9 mouse cellular contexts compared by ENCODE assay signal in genomic region chr10:34418794-34419193, GRCm38 (mm10). TPM values are rescaled to one million over a fixed set of nuclear protein-coding genes. Genes with fewer than 3 reads are reported as not detected.
A peak's percentile ranks its signal among the peaks of the same experiment; 100 is the strongest.
DNase-seq lines count a peak whose midpoint lies in the region; ATAC-seq and TF ChIP-seq lines count a peak whose summit lies in the region.
"Not testable (repeated sequence)": the region's sequence is repeated elsewhere in the genome, so short reads cannot be mapped to it uniquely, and the experiment has no call there.
"Had no signal": no experiment of that assay in that cellular context is flagged by ENCODE, and none has a peak within 500 bp of the region (broad histone marks: within the 10 kb centered on the region; RNA-seq: fewer than 3 reads in every experiment).

No protein-coding gene starts in this region.

- H3K79me2 ChIP-seq in myocyte (ENCODE audit: control insufficient read depth, insufficient read depth): peaks cover 15% of the 10 kb centered on the region

- H3K36me3 ChIP-seq in erythroblast, embryonic 14.5 days (ENCODE audit: control insufficient read depth); heart, embryonic 11.5 days (ENCODE audit: control insufficient read depth, insufficient read depth, low read length); hindbrain, postnatal 0 days (ENCODE audit: insufficient read depth, low read length); limb, embryonic 12.5 days; lung, embryonic 15.5 days; myocyte (ENCODE audit: control insufficient read depth, insufficient read depth); thymus, adult 2 months (ENCODE audit: control insufficient read depth, insufficient read depth, low read length): not testable (repeated sequence)

- DNase-seq in hindbrain, postnatal 0 days (ENCODE audit: low spot score); thymus, adult 2 months: not testable (repeated sequence)

- peak overlapping the region; percentile 74 for H3K4me2 ChIP-seq in heart, embryonic 11.5 days
- H3K4me2 ChIP-seq in hindbrain, postnatal 0 days (ENCODE audit: low read depth, low read length): peak overlapping the region; percentile 69
- H3K4me2 ChIP-seq in limb, embryonic 12.5 days: peak overlapping the region; percentile 57
- peak overlapping the region; percentile 64 for H3K4me2 ChIP-seq in lung, embryonic 15.5 days
- H3K4me2 ChIP-seq in myocyte (ENCODE audit: low read depth): peak overlapping the region; percentile 96

- H3K9me3 ChIP-seq in erythroblast, embryonic 14.5 days (ENCODE audit: control insufficient read depth, low read length); heart, embryonic 11.5 days (replicated peaks; ENCODE audit: control insufficient read depth, low read length); hindbrain, postnatal 0 days (ENCODE audit: low read length); limb, embryonic 12.5 days; lung, embryonic 15.5 days: not testable (repeated sequence)

- not testable (repeated sequence) for ATAC-seq in heart, embryonic 11.5 days (replicated peaks; ENCODE audit: insufficient number of reproducible peaks, low FRiP score, low TSS enrichment); hindbrain, postnatal 0 days; limb, embryonic 12.5 days (ENCODE audit: insufficient number of reproducible peaks, insufficient read depth, low FRiP score, low TSS enrichment, low read depth)
- ATAC-seq in lung, embryonic 15.5 days (ENCODE audit: borderline replicate concordance, extremely low read depth, low FRiP score, low TSS enrichment): peak; percentile 34

- H3ac ChIP-seq in myocyte (ENCODE audit: control insufficient read depth, insufficient read length): peak overlapping the region; percentile 30

- not testable (repeated sequence) for H3K27me3 ChIP-seq in erythroblast, embryonic 14.5 days (ENCODE audit: control insufficient read depth); heart, embryonic 11.5 days (ENCODE audit: control insufficient read depth, insufficient read depth, low read length); hindbrain, postnatal 0 days (ENCODE audit: insufficient read depth, low read length); limb, embryonic 12.5 days; lung, embryonic 15.5 days; myocyte (ENCODE audit: control insufficient read depth, insufficient read depth, insufficient read length); thymus, adult 2 months (ENCODE audit: control insufficient read depth, insufficient read depth, low read length)

- peak overlapping the region; percentile 90 for H3K9ac ChIP-seq in heart, embryonic 11.5 days (ENCODE audit: low read depth, low read length)
- peak overlapping the region; percentile 58 for H3K9ac ChIP-seq in hindbrain, postnatal 0 days (replicated peaks; ENCODE audit: low read length)
- 0 out of 2 replicates have a peak overlapping the region, but pooled peaks have one; percentile 84 for H3K9ac ChIP-seq in limb, embryonic 12.5 days (replicated peaks)
- H3K9ac ChIP-seq in lung, embryonic 15.5 days: 0 out of 2 replicates have a peak overlapping the region, but pooled peaks have one; percentile 28

- WGBS in bone marrow, adult 2 months: 54% methylated on average over 4 of the region's 4 CpGs
- WGBS in heart, embryonic 11.5 days (ENCODE audit: insufficient replicate concordance): 73% methylated on average over 4 of the region's 4 CpGs
- 66% methylated on average over 4 of the region's 4 CpGs for WGBS in hindbrain, postnatal 0 days
- WGBS in limb, embryonic 12.5 days: 76% methylated on average over 4 of the region's 4 CpGs
- WGBS in lung, embryonic 15.5 days: 68% methylated on average over 4 of the region's 4 CpGs
- 65% methylated on average over 4 of the region's 4 CpGs for WGBS in thymus, adult 2 months

- peak overlapping the region; percentile 67 for H3K4me3 ChIP-seq in bone marrow, adult 2 months (replicated peaks; ENCODE audit: control insufficient read depth, low read depth, low read length)
- H3K4me3 ChIP-seq in erythroblast, embryonic 14.5 days (replicated peaks): peak overlapping the region; percentile 85
- H3K4me3 ChIP-seq in heart, embryonic 11.5 days (ENCODE audit: low read depth, low read length): peak overlapping the region; percentile 71
- H3K4me3 ChIP-seq in hindbrain, postnatal 0 days (ENCODE audit: low read length): peak overlapping the region; percentile 61
- H3K4me3 ChIP-seq in limb, embryonic 12.5 days (replicated peaks): peak overlapping the region; percentile 72
- H3K4me3 ChIP-seq in lung, embryonic 15.5 days: peak overlapping the region; percentile 81
- H3K4me3 ChIP-seq in myocyte: peak overlapping the region; percentile 59
- H3K4me3 ChIP-seq in thymus, adult 2 months (ENCODE audit: control insufficient read depth, insufficient read depth, low read length): peak overlapping the region; percentile 23

- not testable (repeated sequence) for H3K4me1 ChIP-seq in bone marrow, adult 2 months (ENCODE audit: control insufficient read depth, insufficient read depth, low read length); heart, embryonic 11.5 days (ENCODE audit: control insufficient read depth, insufficient read depth, low read length); hindbrain, postnatal 0 days (ENCODE audit: insufficient read depth, low read length); thymus, adult 2 months (replicated peaks; ENCODE audit: control insufficient read depth, insufficient read depth, low read length)
- peaks cover 40% of the 10 kb centered on the region for H3K4me1 ChIP-seq in erythroblast, embryonic 14.5 days (ENCODE audit: control insufficient read depth)
- H3K4me1 ChIP-seq in limb, embryonic 12.5 days (replicated peaks): peaks cover 17% of the 10 kb centered on the region
- H3K4me1 ChIP-seq in lung, embryonic 15.5 days: peaks cover 14% of the 10 kb centered on the region; the same call in 1 of the 2 replicates

- not testable (repeated sequence) for H3K27ac ChIP-seq in bone marrow, adult 2 months (ENCODE audit: control insufficient read depth, insufficient read depth, low read depth, low read length, poor library complexity); heart, embryonic 11.5 days (ENCODE audit: low read depth, low read length); hindbrain, postnatal 0 days; thymus, adult 2 months (ENCODE audit: control insufficient read depth, insufficient read depth, low read length)
- H3K27ac ChIP-seq in limb, embryonic 12.5 days: 0 out of 2 replicates have a peak overlapping the region, but pooled peaks have one; percentile 81
- 0 out of 2 replicates have a peak overlapping the region, but pooled peaks have one; percentile 12 for H3K27ac ChIP-seq in lung, embryonic 15.5 days

- not testable (repeated sequence) for TF ChIP-seq POLR2A in bone marrow, adult 2 months (IDR thresholded peaks at IDR 0.05; ENCODE audit: borderline replicate concordance, control insufficient read depth, low read depth, low read length); myocyte (IDR thresholded peaks at IDR 0.05; ENCODE audit: insufficient read length, low read depth); thymus, adult 2 months (IDR thresholded peaks at IDR 0.05; ENCODE audit: control insufficient read depth, extremely low read depth, insufficient read depth, low read length, poor library complexity)

- not testable (repeated sequence) for TF ChIP-seq CTCF in bone marrow, adult 2 months (IDR thresholded peaks at IDR 0.05; ENCODE audit: control insufficient read depth, insufficient read depth, low read length); hindbrain, postnatal 0 days (IDR thresholded peaks at IDR 0.05; ENCODE audit: low read depth); thymus, adult 2 months (IDR thresholded peaks at IDR 0.05; ENCODE audit: borderline replicate concordance, control insufficient read depth, extremely low read depth, insufficient read depth, low read length, poor library complexity)

RNA-seq across cellular contexts. Expression of gene Nt5dc1, which starts 0.4 kb away (rescaled TPM):
- 4.8 and 7.3 TPM in 2 replicates for polyA plus RNA-seq in bone marrow, adult 2 months (2011; ENCODE audit: insufficient read depth, insufficient read length, low replicate concordance, missing spikeins)
- 0.14 and 0.17 TPM in 2 replicates for polyA plus RNA-seq in erythroblast, embryonic 14.5 days (2012)
- polyA plus RNA-seq in heart, embryonic 11.5 days (2014; fragmentation: Nextera tagmentation; extraction: Ambion mirVana): 6.5 and 6.9 TPM in 2 replicates
- total RNA-seq in hindbrain, postnatal 0 days (2014; rRNA removed): 0.50 and 2.0 TPM in 2 replicates
- polyA plus RNA-seq in hindbrain, postnatal 0 days (2015; fragmentation: Nextera tagmentation; extraction: Ambion mirVana): 2.6 and 3.9 TPM in 2 replicates
- polyA plus RNA-seq in limb, embryonic 12.5 days (2016; fragmentation: Nextera tagmentation; extraction: Ambion mirVana): 8.9 TPM in 2 replicates
- 10.3 and 12.2 TPM in 2 replicates for polyA plus RNA-seq in lung, embryonic 15.5 days (2015; fragmentation: Nextera tagmentation; extraction: Ambion mirVana)
- polyA plus RNA-seq in myocyte (2012; fragmentation: generic; extraction: Trizol): 4.0 TPM
- polyA plus RNA-seq in thymus, adult 2 months (2012; rRNA removed): 9.4 and 11.8 TPM in 2 replicates

RNA-seq across cellular contexts. Expression of gene Col10a1, which starts 29.0 kb away (rescaled TPM):
- polyA plus RNA-seq in bone marrow, adult 2 months (2011; ENCODE audit: insufficient read depth, insufficient read length, low replicate concordance, missing spikeins): not detected in 2 replicates
- polyA plus RNA-seq in erythroblast, embryonic 14.5 days (2012): not detected in 2 replicates
- polyA plus RNA-seq in heart, embryonic 11.5 days (2014; fragmentation: Nextera tagmentation; extraction: Ambion mirVana): 0.20 and 0.24 TPM in 2 replicates
- total RNA-seq in hindbrain, postnatal 0 days (2014; rRNA removed): 0.14 and 1.2 TPM in 2 replicates
- 0.08 and 0.14 TPM in 2 replicates for polyA plus RNA-seq in hindbrain, postnatal 0 days (2015; fragmentation: Nextera tagmentation; extraction: Ambion mirVana)
- polyA plus RNA-seq in limb, embryonic 12.5 days (2016; fragmentation: Nextera tagmentation; extraction: Ambion mirVana): 0.42 and 0.56 TPM in 2 replicates
- 0.19 and 0.22 TPM in 2 replicates for polyA plus RNA-seq in lung, embryonic 15.5 days (2015; fragmentation: Nextera tagmentation; extraction: Ambion mirVana)
- polyA plus RNA-seq in myocyte (2012; fragmentation: generic; extraction: Trizol): 0.08 TPM
- 0.19 and 0.44 TPM in 2 replicates for polyA plus RNA-seq in thymus, adult 2 months (2012; rRNA removed)
- total RNA-seq: heart, adult 8-10 months had no signal

Comparison
In these comparisons a context has a peak if more than half of its experiments do, and no peak if none do; other contexts are left out.
1. H3K4me3 ChIP-seq: peak in every context shown above with its lines; median percentile 85 in erythroblast, embryonic 14.5 days; 81 in lung, embryonic 15.5 days; 72 in limb, embryonic 12.5 days; 71 in heart, embryonic 11.5 days; 67 in bone marrow, adult 2 months; 61 in hindbrain, postnatal 0 days; 59 in myocyte; 23 in thymus, adult 2 months.
2. H3K9ac ChIP-seq: peak in every context shown above with its lines; median percentile 90 in heart, embryonic 11.5 days; 84 in limb, embryonic 12.5 days; 58 in hindbrain, postnatal 0 days; 28 in lung, embryonic 15.5 days.